Mouse (Mus musculus) c-Kit-positive CD71-negative TER-119-negative erythroid progenitor cells, embryonic 14.5 days (primary cell): Measurements from ENCODE around the gene Manba.
"Not testable (repeated sequence)": the region's sequence is repeated elsewhere in the genome, so short reads cannot be mapped to it uniquely, and the experiment has no call there.

Source experiments
- DNase-seq: peaks from one replicate; pipeline ENCODE4 v3.0.0-alpha.2; 2013; ENCODE audit warnings: low read depth

The Manba gene

DNA sequence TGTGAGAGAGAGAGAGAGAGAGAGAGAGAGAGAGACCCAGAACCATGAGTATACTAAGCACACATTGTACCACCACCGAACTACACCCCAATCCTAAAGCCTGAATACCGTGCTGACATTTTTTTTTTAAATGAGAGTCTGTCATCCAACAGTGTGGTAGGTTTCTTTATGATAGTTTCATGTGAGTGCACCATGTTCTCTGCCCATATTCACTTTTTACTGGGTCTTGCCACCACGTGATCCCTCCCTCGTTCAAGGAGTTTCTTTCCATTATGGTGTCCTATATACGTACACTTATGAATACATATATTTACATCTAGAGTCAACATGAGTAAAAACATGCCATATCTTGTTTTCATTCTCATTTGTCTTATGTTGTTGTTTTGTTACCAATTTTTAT lies 940 bp downstream of the Manba start:
- no peak for DNase-seq

DNA sequence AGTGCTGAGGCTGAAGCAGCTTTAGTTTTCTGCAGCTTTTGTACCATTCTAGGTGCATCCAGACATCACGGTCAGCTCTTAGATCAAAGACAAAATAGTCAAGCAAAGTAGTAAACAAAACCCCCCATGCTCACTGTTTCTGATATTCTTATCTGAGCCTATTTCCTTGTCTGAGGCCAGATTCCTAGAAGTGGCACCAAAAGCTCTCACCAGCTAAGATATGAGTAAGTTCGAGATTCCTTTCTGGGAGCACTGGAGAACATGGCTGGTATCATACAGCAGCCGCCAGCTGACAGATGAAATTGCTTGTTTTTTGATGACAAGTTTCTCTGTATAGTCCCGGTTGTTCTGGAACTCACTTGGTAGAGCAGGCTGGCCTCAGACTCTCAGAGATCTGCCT lies 2.4 kb downstream of the Manba start:
- no peak for DNase-seq

DNA sequence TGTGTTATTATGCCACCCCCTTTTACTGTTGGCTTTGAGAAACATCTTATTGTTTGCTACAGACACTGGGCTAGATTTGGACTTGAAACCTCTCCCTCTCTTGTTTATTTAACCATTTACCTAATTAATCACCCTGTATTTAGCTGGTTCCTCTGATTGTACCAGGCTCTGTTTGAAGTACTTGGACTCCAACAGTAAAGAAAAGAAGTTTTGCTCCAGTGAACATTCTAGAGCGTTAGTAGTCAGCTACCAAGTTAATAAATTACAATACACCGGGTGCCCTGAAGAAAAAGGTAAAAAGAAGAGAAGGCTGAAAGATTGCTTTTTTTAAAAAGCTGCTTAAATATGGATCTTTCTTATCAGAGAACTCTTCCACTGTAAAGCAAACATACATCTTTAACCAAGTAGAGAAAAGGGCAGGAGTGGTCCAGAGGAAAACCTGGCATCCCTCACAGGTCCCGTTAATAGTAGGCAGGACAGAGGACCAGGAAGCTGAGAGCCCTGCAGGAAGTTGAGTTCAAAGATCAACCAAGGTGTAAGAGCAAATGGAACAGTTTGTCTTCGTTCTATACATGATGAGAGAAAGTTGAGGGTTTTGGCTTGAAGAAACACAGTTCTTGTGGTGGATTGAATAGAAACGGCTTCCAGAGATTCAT lies 4.6 kb downstream of the Manba start:
- no peak for DNase-seq

DNA sequence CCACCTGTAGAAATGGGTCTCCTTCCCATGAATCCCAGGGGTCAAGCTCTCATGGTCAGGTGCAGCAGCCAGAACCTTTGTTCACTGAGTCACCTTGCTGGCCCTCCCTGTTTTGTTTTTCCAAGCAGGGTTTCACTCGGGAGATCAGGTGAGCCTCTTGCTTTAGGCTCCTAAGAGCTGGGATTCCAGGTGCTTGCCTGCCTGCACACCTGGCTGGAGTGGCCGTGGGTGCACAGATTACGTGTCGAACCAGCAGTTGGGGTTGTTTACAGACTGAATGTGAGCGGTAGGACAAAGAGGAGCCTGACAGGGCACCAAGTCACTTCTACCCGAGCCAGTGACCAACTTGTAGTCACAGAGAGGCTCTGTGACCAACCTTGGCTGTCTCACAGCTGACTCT lies 5.7 kb downstream of the Manba start:
- DNase-seq = no peak

DNA sequence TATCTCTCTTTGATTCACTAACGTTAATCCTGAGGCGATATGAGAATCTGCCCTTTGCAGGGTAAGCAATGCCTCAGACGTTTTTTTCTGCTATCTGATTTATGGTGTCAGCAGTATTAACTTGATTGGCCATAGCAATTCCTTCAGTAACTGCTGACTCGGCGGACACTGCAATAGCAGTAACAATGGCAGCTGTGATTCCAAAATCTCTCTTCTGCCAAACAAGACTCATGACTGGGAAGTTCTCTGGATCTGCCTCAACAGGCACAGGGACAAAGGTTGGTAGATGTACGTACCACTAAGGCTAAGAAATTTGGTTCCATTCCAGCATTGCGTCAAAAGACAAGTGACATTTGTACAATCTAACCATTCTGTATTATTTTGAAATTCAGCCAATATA lies 7.9 kb downstream of the Manba start:
- DNase-seq = not testable (repeated sequence)

DNA sequence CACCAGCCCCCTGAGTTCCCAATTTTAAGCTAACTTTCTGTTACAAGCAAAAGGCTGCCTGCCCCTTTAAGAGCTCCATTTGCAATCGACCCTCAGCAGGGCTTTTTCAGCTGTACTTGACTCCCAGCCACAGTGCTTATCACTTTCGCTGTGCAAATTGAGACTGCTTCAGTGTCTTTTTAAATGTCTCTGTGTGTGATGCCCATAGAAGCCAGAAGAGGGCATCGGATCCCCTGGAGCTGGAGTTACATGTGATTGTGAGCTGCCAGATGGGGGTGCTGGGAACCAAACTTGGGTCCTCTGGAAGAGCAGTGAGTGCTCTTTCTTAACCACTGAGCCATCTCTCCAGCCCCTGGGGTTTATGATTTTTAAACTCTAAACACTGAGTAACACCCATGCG lies 12.5 kb downstream of the Manba start:
- DNase-seq = not testable (repeated sequence)

DNA sequence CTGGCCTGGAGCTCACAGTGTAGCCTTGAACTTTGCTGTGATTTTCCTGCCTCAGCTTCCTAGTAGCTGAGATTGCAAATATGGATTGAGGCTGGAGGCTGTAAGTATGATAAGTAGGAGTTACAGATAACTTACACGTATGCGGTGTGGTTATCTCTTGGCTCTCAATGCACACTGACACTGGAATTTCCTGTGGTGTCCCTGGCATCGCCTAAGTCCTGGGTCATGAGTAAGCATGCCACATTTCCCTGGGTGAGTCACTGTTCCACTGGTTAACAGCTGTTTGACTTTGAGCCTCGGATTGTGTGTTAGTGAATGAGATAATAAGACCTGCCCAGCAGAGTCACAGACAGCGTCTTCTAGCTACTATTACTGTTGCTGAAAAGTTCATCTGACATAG lies 13.5 kb downstream of the Manba start:
- no peak for DNase-seq

DNA sequence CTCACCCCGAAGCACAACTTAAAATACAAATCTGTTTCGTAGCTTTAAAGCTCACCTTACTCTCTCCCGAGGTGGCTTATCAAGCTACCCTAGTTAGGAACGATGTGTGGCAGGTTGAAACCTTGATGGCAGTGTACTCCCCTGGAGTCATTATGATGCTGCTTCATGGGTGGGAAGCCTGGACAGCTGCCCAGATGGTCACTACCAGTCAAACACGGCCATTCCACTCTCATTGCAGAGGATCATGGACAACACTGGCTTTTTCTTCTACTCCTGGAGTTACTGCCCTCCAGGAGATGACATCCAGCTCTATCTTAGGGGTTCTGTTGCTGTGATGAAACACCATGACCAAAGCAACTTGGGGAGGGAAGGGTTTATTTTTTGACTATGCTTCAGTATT lies 17.7 kb downstream of the Manba start:
- DNase-seq = no peak

DNA sequence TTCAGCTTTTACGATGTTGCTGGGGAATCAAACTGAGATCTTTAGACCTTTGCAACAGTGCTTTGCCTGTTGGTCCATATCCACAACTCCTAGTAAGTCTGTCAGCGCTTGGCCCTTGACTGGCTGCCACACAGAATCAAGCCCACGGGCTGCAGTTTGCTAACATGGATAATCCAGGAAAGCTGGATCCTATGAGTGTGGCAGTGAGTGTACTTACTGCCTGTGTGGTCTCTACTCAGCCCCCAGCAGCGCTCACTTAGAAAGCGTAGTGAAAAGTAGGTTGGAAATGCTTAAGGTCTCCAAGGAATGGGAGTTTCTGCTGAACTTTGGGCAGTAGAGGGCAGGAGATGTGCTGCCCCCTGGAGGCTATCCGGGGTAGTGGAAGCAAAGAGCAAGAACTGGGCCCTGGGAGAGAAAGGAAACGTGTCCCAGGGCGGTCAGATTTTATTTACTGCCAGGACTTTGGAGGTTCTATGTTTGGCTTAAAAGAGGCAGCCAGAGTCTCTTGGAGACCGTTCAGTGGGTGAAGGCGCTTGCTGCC lies 20.0 kb downstream of the Manba start:
- DNase-seq = peak; percentile 58

DNA sequence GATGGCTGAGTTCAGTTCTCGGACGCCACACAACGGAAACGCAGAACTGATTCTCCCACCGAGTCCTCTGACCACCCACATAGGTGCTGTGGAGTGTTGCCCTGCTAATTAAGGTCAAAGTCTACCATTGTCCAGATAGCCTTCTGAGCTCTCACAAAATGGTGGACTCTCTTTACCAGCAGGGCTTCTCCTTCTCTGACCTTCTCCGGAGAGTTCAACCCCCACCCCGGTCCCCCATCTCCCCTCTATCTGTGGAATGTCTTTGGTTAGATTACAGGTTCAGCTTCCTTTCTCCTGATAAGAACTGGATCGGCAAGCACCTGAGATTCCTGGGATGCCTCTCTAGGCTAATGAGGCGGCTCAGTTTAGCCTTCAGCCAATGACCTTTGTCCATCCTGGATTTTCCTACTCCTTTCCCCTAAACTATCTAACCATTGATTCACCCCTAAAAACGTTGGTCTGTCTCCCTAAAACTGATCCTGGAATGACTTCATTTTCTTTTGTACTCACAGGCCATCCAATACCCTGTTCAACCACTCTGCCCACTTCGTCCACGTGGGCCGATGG lies 20.6 kb downstream of the Manba start:
- DNase-seq = no peak

DNA sequence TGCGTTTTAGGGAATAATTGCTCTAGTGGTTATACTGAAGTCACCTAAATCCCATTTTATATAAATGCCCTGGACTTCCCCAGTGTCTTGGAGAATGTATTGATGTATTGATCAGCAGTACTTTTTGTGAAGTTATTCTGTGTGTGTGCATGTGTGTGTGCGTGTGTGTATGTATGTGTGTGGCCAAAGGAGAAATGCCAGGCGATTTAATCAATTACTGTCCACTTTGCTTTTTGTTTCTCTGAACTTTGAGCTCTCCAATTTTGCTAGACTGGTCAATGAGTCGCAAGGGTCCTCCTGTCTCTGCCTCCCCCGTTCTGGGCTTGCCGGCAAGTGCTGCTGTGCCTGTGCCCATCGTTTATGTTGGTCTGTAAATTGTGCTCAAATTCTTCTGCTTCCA lies 22.1 kb downstream of the Manba start:
- no peak for DNase-seq

DNA sequence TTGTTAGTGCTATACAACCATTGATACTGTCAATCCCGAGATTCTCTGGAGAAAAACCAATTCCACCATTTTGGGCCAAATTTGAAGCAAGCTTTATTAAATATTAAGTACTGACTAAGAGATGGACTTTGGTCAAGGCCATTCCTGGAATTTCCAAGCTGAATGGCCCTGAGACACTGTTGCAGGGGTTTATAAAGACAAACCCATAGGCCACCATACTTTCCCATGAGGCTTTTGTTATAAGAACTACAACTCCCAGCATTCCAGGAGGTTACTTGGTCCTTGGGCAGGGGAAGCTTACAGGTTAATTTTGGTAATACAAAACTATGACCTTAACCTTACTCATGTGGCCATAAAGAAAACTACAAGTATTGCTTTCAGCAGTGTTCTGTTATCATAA lies 22.8 kb downstream of the Manba start:
- DNase-seq = no peak

DNA sequence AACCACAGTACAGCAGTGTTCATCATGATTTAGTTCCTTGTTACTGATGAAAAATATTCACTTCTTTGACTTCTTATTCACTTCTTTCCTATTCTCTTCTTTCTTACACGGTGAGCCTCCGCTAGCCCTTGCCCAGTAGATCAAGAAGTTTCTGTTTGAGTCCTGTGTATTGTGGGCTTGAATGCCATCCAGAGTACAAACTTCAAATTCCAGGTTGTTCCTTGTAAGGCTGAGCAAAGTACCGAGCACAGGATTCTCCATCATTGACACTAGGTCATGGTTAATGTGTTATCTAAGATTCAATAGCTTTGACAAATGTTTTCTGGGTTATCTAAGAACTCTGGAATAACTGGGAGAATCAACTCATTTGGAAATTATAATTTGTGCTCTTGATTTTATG lies 25.0 kb downstream of the Manba start:
- no peak for DNase-seq

DNA sequence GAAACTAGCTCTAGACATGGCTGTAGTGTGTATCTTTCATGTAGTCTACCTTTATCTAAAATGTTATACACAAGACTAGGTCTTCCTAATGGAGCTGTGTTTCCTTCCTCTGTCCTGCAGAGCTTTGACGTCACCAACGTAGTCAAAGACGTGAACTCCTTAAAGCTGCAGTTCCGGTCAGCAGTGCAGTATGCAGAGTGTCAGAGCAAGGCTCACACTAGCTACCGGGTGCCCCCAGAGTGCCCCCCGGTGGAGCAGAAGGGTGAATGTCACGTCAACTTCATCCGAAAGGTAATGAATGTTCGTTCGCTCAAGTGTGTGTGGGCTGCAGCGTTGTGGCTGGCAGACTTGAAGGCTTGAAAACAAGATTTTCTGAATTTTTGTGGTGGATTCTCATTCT lies 26.3 kb downstream of the Manba start:
- DNase-seq = no peak

DNA sequence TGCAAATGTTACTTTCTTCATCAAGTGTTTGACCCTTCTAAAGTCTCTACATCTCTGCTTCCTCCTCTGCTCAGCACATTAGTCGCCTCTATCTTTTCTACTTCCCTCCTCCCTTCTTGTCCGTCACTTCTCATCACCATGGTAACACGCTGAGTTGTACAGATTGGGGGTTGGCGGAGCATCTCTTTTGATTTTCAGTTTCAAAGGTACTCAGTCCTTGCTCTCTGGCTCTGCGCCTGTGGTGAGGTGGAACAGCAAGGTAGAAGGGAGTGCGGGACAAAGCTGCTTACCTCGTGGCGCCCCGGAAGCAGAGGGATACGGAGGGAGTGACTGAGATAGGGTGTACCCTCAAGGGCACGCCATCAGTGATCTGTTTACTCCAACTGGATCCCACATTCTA lies 27.9 kb downstream of the Manba start:
- no peak for DNase-seq

DNA sequence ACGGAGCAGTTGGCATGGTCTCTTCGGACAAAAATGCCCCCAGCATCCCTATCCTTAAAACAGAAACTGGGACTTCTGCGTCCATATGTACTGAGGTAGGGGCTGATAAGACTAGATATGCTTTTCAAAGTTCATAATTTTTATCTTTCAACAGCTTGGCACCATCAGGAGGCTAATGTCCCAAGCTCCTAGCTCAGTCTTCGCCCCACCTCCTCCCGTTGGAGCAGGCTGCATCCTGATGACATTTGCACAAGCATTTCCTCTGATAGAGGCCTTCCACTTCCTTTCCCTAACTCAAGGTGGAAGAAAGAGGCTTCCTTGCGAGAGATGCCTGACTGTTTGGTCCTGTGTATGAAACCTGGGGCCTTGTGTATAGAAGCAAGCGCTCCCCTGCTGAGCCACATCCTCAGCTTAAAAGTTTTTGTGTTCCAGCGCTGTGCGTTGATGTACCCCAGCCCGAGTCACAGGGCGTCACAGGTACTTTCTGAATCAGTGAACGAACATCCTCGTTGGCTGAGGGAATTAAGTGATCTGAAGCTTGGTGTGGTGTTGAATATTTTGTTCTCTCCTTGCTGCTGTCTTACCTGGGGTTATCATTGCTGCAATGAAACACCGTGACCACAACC lies 28.5 kb downstream of the Manba start:
- DNase-seq = no peak

DNA sequence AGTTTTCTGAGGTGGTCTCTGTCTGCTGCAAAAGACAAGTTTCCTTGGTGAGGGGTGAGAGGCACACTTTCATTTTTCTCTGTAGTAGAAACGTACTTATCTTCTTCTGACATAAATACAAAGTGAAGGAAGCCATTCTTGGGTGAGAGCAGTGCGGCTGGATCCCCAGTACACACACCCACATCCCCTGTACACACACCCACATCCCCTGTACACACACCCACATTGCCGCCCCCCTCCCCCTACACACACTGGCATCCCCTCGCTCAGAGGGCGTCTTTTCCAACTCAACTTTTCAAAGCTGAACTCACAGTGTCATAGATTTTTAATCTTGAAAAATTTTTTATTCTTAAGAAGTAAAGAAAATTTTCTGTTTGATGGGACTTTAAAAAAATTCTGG lies 29.8 kb downstream of the Manba start:
- no peak for DNase-seq

DNA sequence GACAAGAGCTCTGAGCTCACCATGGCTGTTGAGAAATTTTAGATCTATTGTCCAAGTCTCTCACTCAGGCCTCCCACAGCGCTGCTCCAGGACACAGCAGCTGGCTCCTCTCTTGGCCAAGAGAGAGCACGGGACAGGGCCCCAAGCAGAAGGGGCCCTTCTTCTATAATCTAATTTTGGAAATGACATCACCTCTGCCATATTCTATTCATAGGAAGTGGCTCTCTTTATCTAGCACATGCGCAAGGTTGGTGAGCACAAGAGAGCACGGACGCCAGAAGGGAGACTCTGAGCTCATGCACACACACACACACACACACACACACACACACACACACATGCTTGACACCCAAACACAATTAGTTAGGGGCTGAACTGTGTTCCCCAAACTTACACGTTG lies 31.5 kb downstream of the Manba start:
- DNase-seq = peak; percentile 41

DNA sequence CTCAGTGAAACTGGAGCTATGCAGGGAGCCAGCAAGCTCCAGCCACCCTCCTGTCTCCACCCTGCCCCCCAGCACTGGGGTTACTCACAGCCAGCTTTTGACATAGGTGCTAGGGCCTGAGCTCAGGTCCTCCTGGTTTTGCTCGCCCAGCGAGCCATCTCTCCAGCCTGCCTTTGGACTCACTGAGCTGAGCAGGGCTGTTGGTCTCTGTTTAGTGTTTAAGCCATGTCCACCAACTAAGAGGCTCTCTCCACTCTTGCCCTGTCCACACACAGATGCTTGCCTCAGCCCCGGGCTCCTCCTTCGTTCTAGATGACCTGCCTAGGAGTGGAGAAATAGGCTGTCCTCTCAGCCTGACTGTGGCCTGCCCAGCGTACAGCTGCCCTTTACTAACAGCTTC lies 33.5 kb downstream of the Manba start:
- DNase-seq = no peak

DNA sequence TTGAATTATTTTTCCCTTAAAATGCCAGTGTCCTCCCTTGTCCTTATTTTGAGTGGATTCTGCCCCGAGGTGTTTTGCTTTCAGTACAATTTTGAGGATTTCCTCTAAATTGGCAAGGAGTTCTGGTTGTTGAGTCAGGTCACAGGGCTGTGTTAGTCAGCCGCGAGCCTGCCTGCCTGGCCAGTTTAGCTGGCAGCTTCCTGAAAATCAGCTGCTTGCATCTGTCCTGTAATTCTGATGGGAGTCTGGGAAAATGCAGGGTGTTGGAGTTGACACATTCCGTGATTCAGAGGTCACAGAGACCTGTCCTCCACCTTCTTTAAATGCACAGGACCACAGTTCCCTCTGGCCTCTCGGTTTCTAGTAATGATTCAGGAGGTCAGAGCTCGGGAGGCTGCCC lies 34.2 kb downstream of the Manba start:
- DNase-seq = no peak

DNA sequence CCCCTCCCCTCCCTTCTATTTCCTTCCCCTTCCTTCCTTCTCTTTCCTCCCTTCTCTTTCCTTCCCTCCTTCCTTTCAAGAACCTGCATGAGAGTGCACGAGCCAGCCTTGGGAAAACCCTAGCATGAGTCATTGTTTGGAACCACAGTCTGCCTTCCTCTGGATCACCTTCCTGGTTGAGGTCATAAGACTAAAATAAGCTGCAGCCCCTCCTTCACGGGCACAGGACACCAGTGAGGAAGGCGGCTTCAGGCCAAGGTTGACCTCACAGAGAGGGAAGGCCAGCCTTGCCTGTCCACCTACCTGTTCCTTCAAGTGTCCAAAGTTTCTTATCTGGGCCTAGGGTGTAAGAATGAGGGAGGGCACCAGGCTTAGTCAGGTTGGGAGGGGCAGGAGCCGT lies 36.6 kb downstream of the Manba start:
- no peak for DNase-seq

DNA sequence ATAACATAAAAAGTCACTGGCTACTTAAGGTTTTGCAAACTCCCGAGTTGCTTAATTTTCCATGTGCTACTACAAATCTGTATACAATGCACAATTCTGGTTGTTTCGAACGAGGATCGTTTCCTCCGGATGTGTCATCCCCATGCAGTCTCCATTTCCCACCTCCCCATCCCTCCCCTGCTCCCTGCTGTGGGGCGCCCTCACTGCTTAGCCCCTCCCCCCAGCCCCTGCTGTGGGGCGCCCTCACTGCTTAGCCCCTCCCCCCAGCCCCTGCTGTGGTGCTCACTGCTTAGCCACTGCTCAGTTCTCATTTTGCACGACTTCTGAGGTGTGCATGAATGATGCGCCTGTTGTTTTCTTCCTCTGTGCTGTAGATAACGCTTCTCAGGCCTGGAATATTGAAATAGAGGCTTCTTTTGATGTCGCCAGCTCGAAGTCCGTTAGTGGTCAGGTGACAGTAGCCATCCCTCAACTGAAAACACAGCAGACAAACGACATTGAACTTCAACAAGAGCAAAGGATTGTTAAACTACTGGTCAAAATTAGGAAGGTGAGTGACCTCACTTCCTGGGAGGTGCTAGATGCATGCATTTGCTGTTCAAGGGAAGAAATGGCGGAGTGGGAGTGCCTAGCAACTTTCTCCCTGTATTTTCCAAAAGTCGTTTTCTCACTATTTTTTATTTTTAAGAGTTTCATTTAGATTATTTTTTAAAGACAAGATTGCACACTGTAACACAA lies 37.4 kb downstream of the Manba start:
- no peak for DNase-seq

DNA sequence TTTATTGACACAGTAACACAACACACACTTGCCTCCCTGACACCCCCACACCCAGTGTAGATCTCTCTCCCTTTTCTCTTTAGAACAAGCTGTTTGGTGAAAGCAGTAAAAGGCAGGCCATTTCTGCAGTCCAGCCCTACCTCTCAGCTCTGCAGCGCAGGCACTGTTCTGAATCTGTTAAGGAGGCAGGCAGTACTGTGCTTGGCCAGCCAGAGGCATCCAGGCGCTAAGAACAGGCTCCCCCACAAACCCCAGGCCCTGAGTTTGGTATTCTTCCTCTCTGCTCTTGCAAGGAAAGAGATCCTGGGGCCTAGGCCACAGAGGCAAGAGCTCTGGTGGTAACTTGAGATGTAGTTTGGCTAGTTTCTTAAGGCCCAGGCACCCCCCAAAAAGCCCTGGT lies 39.5 kb downstream of the Manba start:
- not testable (repeated sequence) for DNase-seq
